Mouse (Mus musculus) mouse trophoblast stem cell (cell line): Measurements from ENCODE around the gene Fkbp3.
"Not testable (repeated sequence)": the region's sequence is repeated elsewhere in the genome, so short reads cannot be mapped to it uniquely, and the experiment has no call there.

Experiments
- in situ Hi-C, 2 experiments: fragments of 300-500 bp; cut with MseI, MboI; formaldehyde crosslinking; loops; 2 replicates in 1 of 2; 3 replicates in 1 of 2; pipeline ENCODE4 v1.15.1; 2025

Gene Fkbp3

GRCm38 (mm10) chr12:65073611-65074178 lies at the start of gene Fkbp3:
TSS of gene Fkbp3 (minus strand) at chr12:65074007.
- in situ Hi-C loops = no loop called here

- in situ Hi-C loops = no loop called here
Observed at GRCm38 (mm10) chr12:65119451-65119850, 45.6 kb upstream of the Fkbp3 start.

- in situ Hi-C loops = no loop called here
Observed at GRCm38 (mm10) chr12:65118968-65119367, 45.2 kb upstream of the Fkbp3 start.

GRCm38 (mm10) chr12:65114978-65115377 lies 41.2 kb upstream of the Fkbp3 start:
- in situ Hi-C loops = not testable (repeated sequence)

GRCm38 (mm10) chr12:65113925-65114324 lies 40.1 kb upstream of the Fkbp3 start:
- in situ Hi-C loops = no loop called here

- in situ Hi-C loops = no loop called here
Observed at GRCm38 (mm10) chr12:65112811-65113210, 39.0 kb upstream of the Fkbp3 start.

- in situ Hi-C loops = no loop called here
Observed at GRCm38 (mm10) chr12:65111503-65111902, 37.7 kb upstream of the Fkbp3 start.

GRCm38 (mm10) chr12:65108746-65109145 lies 34.9 kb upstream of the Fkbp3 start:
- in situ Hi-C loops = no loop called here

- in situ Hi-C loops = no loop called here
Observed at GRCm38 (mm10) chr12:65076906-65077305, 3.1 kb upstream of the Fkbp3 start.

- in situ Hi-C loops = no loop called here
Observed at GRCm38 (mm10) chr12:65075733-65076310, 2.0 kb upstream of the Fkbp3 start.

- in situ Hi-C loops = no loop called here
Observed at GRCm38 (mm10) chr12:65075085-65075732, 1.4 kb upstream of the Fkbp3 start, which contains the start of gene Fancm. TSS of gene Fancm (plus strand) at chr12:65075603.

- in situ Hi-C loops = no loop called here
Observed at GRCm38 (mm10) chr12:65074651-65075050, 844 bp upstream of the Fkbp3 start.

GRCm38 (mm10) chr12:65072911-65073610 lies 746 bp downstream of the Fkbp3 start:
- in situ Hi-C loops = no loop called here

- in situ Hi-C loops = no loop called here
Observed at GRCm38 (mm10) chr12:65068409-65068808, 5.4 kb downstream of the Fkbp3 start.

- in situ Hi-C loops = no loop called here
Observed at GRCm38 (mm10) chr12:65066234-65066633, 7.6 kb downstream of the Fkbp3 start.

GRCm38 (mm10) chr12:65065241-65065640 lies 8.6 kb downstream of the Fkbp3 start:
- in situ Hi-C loops = no loop called here

- in situ Hi-C loops = no loop called here
Observed at GRCm38 (mm10) chr12:65061082-65061481, 12.7 kb downstream of the Fkbp3 start.

- in situ Hi-C loops = no loop called here
Observed at GRCm38 (mm10) chr12:65058203-65058602, 15.6 kb downstream of the Fkbp3 start.

GRCm38 (mm10) chr12:65048799-65049198 lies 25.0 kb downstream of the Fkbp3 start:
- in situ Hi-C loops = no loop called here

GRCm38 (mm10) chr12:65037546-65037937 lies 36.3 kb downstream of the Fkbp3 start:
- in situ Hi-C loops = no loop called here

GRCm38 (mm10) chr12:65036892-65037545 lies 36.8 kb downstream of the Fkbp3 start:
- in situ Hi-C loops = no loop called here
